Mouse (Mus musculus) liver, embryonic 14.5 days (tissue): ENCODE results near the gene Akr1b8.

Source experiments
- CTCF ChIP-seq: IDR thresholded peaks from 2 replicates; pipeline ENCODE4 v1.5.1; 2016; ENCODE audit warnings: antibody characterized with exemption, low read depth, control low read depth
- EP300 ChIP-seq: IDR thresholded peaks from 2 replicates; pipeline ENCODE4 v1.6.1; 2016; ENCODE audit warnings: antibody characterized with exemption, low read depth

DNA sequence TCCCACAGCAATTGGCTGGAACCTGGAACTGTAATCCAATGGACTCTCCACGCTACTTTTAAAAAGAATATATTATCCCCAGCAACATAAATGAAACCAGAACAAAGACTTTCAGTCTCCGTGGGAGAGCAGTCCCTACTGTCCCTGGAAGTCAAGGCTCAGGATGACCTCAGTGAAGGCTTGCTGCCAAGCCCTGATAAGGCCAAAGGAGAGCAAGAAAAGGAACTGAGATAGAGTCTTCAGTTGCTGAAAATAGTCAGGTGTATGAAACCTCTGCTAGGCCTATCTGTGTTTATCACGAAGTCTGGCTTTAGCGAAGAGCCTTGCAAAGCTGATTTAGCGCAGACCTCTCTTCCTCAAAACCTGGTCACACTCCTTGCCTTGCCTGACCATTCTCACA lies 22.5 kb upstream of the Akr1b8 start:
- TF ChIP-seq EP300 (no peak), CTCF (no peak)
